Mouse (Mus musculus) frontal cortex, postnatal 25 days (tissue): ENCODE measurements at regions not wholly inside any gene's neighbourhood (a gene's known extent, or its start where the extent isn't known, plus 50 kb on each side); places are given as distances from the start of the nearest gene placed in this dataset.

Experiments used
- DNase-seq, 2 experiments: peaks; one replicate each; pipeline ENCODE4 v3.0.0; 2022; ENCODE audit warnings: low spot score in 2 of 2

- DNase-seq: no peak
Measured at GRCm38 (mm10) chr12:109662179-109662578, 62.0 kb upstream of the Rtl1 start.

- DNase-seq: no peak
Measured at GRCm38 (mm10) chr12:109674766-109675165, 74.6 kb upstream of the Rtl1 start.

- no peak for DNase-seq
Measured at GRCm38 (mm10) chr12:109694046-109694445, 93.9 kb upstream of the Rtl1 start.

GRCm38 (mm10) chr12:109694801-109695430 is 94.8 kb upstream of the Rtl1 start:
- no peak for DNase-seq

GRCm38 (mm10) chr12:109706820-109707219 is 106.7 kb upstream of the Rtl1 start:
- DNase-seq: no peak

GRCm38 (mm10) chr12:109709661-109710060 is 109.5 kb upstream of the Rtl1 start:
- DNase-seq: no peak

GRCm38 (mm10) chr12:109711392-109711791 is 111.3 kb upstream of the Rtl1 start:
- DNase-seq: no peak

GRCm38 (mm10) chr12:109711946-109712345 is 111.8 kb upstream of the Rtl1 start:
- no peak for DNase-seq

GRCm38 (mm10) chr12:109712386-109712785 is 112.3 kb upstream of the Rtl1 start:
- DNase-seq: no peak

GRCm38 (mm10) chr12:109713041-109713440 is 112.9 kb upstream of the Rtl1 start:
- DNase-seq: no peak

- DNase-seq: no peak
Measured at GRCm38 (mm10) chr12:109714061-109714460, 113.9 kb upstream of the Rtl1 start.

GRCm38 (mm10) chr12:109716991-109717390 is 116.9 kb upstream of the Rtl1 start:
- DNase-seq: no peak

GRCm38 (mm10) chr12:109718036-109718435 is 117.9 kb upstream of the Rtl1 start:
- DNase-seq: no peak

GRCm38 (mm10) chr12:109738201-109738600 is 138.1 kb upstream of the Rtl1 start:
- DNase-seq: no peak

GRCm38 (mm10) chr12:109738911-109739310 is 138.8 kb upstream of the Rtl1 start:
- DNase-seq: no peak

GRCm38 (mm10) chr12:109742486-109742885 is 142.4 kb upstream of the Rtl1 start:
- DNase-seq: no peak

GRCm38 (mm10) chr12:109743036-109743650 is 143.0 kb upstream of the Rtl1 start:
- no peak for DNase-seq

GRCm38 (mm10) chr12:109744186-109744585 is 144.1 kb upstream of the Rtl1 start:
- peak in 1 of 2 experiments; percentile 1 for DNase-seq

- DNase-seq: peak in 1 of 2 experiments; percentile 2
Measured at GRCm38 (mm10) chr12:109745731-109746484, 145.8 kb upstream of the Rtl1 start.

- no peak for DNase-seq
Measured at GRCm38 (mm10) chr12:109747201-109747600, 147.1 kb upstream of the Rtl1 start.

GRCm38 (mm10) chr12:109747776-109748175 is 147.6 kb upstream of the Rtl1 start:
- DNase-seq: no peak

GRCm38 (mm10) chr12:109748326-109749059 is 148.4 kb upstream of the Rtl1 start:
- peak in 1 of 2 experiments; percentile 44 for DNase-seq
